Mouse (Mus musculus): Measurements from ENCODE around the gene Mad2l1bp.

The Mad2l1bp gene

DNA sequence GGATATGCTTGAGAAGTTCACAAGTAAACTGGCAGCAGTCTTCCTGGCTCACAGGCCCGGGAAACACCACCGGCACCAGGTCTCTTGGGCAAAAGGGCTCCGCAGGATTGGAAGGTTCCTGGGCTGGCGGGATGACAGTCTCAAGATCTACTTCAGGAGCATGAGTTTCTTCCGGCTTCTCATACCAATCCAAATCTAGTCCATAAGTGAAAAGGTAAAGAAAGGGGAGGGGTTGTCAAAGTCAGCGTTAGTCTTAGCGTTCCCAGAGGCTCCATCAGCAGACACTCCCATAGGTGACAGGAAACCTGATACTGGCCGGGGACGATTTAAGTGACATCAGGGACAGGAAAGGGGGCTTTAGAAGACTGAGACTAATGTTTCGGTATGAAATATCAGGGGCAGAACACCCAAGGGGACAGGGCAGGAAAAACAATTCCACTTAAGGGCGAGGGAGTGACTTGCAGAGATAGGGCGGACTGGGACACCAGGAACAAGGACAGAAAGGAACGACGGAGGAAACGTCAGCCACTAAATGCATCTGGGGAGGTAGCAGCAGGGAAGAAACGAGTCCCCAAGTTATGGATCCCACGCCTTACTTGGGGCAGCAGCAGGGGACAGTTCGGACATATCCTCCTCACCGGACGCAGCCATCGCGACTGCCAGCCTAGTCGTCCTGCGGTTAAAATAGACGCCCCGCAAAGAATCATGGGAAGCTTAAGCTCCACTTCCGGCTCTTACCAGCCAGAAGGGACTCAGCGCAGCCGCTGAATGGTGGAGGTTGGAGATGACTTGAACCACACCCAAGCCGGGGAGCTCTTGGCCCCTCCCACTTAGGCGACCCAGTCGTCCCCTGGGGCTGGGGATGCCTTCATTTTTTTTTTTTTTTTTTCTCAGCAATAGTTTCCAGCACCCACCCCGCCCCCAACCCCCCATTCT lies at the start of gene Mad2l1bp:
Gene Mad2l1bp (minus strand): TSS at position 707 of the 936 bp plus-strand sequence.
- DNase-seq (ENCODE audit: low read depth) = peak; percentile 96

DNA sequence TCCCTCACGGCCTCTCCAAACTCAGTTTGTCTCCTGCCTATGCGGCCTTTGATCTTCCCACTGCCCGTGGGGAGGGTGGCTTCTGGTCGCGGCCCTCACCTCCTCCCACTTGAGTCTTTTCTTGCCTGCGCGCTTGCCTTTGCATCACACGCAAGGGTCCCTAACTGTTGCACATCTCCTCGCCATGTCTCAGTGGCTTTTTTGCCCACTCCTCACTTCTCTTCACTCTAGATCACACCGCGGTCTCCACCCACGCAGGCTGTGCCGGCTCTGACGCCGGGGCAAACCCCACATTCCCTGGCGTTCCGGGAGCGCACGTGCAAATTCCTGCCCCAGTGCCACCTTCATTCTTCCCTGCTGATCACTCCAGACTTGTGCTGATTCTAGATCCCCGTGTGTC lies 49.7 kb upstream of the Mad2l1bp start:
- DNase-seq (ENCODE audit: low read depth) = no peak

DNA sequence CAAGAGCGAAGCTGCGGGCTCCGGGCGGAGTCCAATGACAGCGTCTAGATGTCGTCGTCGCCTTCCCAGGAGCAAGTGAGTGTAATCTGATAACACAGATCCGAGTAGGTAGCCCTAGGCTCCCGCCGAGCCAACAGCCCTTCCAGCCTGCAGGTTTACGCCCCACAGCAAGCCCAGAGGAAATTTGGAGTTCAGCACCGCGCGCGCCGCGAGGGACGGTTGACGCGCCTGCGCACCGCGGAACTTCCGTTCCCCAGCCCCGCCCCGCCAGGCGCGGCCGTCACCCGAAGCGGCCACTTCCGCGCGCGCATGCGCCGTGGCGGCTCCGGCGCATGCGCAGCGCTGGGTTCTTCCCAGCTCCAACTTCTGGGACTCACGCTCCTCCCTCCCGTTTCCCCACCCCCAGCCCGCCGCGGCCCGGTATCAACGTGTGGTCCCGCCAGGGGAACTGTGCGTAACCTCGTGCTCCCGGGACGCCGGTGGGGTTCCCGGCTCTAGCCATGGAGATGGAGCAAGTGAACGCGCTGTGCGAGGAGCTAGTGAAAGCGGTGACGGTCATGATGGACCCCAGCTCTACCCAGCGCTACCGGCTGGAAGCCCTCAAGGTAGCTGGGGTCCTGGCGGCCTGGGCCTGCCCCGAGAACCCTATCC lies 49.2 kb upstream of the Mad2l1bp start, which contains the start of the genes Polh and Xpo5:
Gene Polh (minus strand): TSS at position 225 of the 651 bp plus-strand sequence.
Gene Xpo5 (plus strand): TSS at position 362 of the 651 bp plus-strand sequence.
- peak; percentile 97 for DNase-seq (ENCODE audit: low read depth)

GRCm38 (mm10) chr17:46201151-46201550 lies 47.8 kb upstream of the Mad2l1bp start:
- DNase-seq (ENCODE audit: low read depth) = peak; percentile 18

DNA sequence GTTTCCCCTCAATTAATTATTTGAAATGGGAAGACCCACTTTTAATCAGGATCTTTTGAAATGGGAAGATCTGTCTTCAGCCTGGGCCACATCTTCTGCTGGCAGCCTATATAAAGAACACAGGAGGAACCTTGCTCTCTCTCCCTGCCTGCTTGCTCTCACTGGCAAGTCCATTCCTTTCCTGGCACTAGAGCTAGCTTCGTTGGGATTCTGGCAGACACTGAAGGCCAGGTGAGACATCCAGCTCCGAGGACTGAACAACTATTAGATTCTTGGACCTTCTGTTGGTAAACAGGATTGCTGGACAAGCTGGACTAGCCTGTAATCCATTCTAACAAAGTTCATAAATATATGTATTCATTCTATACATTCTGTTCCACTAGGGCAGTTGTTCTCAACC lies 35.5 kb upstream of the Mad2l1bp start:
- DNase-seq (ENCODE audit: low read depth) = no peak

DNA sequence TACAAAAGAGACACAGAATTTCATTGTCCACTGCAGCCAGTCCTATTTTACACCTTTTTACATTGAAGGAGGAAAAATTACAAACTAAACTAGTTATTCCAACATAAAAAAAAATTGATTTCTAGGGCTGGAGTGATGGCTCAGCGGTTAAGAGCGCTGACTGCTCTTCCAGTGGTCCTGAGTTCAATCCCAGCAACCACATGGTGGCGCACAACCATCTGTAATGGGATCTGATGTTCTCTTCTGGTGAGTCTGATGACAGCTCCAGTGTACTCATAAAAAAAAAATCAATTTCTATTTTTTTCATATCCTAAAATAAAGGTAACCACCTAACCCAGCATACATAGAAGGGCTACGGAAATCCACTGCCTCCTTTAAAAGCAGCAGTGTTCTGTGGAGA lies 28.9 kb upstream of the Mad2l1bp start:
- no peak for DNase-seq (ENCODE audit: low read depth)

GRCm38 (mm10) chr17:46170538-46170937 lies 17.2 kb upstream of the Mad2l1bp start:
- peak; percentile 75 for DNase-seq (ENCODE audit: low read depth)

DNA sequence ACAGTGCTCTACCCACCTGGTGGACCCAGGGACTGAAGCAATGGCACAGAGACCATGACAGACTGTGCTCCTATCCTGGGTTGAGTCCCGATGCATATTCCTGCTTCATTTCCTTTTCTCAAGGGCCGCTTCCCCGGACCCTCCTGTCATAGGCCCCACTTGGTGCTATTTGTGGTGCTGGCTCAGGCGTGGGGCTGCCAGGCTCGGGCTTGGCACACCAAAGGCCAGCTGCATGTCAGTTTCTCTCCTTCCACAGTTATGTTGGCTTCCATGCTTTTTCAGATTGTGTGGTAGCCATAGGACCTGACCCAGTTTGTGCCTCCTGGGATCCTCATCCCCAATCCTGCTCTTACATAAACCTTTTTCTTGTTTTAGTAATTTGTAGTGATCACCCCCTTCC lies 15.4 kb upstream of the Mad2l1bp start:
- DNase-seq (ENCODE audit: low read depth) = no peak

- DNase-seq (ENCODE audit: low read depth) = no peak
Measured at GRCm38 (mm10) chr17:46168318-46168717, 15.0 kb upstream of the Mad2l1bp start.

GRCm38 (mm10) chr17:46167014-46167413 lies 13.7 kb upstream of the Mad2l1bp start:
- no peak for DNase-seq (ENCODE audit: low read depth)

- no peak for DNase-seq (ENCODE audit: low read depth)
Measured at GRCm38 (mm10) chr17:46166270-46166669, 12.9 kb upstream of the Mad2l1bp start.

DNA sequence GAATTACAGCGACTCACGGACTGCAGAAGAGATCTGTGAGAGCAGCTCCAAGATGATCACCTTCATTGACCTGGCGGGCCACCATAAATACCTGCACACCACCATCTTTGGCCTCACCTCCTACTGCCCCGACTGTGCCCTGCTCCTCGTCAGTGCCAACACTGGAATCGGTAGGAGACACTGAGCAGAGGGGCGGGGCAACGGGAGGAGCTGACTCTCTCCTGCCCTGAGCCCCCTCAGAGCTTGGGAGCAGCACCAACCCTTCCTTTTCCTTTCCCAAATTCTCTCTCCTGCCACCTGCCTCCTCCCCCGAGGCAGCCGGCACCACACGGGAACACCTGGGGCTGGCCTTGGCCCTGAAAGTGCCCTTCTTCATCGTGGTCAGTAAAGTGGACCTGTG lies 12.1 kb upstream of the Mad2l1bp start:
- DNase-seq (ENCODE audit: low read depth) = no peak

DNA sequence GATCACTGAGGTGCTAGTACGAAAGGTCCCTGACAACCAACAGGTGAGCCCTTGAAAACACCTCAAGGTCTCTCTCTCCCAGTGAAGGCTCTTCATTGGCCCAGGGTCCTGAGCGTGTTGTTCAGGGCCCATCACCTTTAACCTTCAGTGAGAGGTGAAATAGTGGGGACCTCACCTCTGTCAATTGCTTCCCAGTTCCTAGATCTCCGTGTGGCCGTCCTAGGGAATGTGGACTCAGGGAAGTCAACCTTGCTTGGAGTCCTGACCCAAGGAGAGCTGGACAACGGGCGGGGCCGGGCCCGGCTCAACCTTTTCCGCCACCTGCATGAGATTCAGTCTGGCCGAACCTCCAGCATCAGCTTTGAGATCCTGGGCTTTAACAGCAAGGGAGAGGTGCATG lies 11.4 kb upstream of the Mad2l1bp start:
- no peak for DNase-seq (ENCODE audit: low read depth)

DNA sequence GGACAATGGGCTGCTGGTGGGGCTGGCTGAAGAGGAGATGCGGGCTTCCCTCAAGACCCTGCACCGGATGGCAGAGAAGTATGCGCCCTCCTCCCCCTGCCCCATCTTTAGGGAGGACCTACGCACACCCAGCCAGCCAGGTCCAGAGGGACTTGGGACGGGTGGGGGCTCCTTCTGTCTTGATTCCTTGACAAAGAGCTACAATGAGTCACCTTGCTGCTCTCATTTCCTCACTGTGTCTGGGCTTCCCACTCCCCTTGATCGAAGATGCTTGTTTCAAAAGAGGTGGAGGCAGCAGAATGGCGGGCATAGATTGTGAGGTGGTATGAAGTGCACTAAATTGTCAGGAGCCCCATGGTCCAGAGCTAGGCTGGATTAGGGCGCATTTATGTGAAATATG lies 10.9 kb upstream of the Mad2l1bp start:
- DNase-seq (ENCODE audit: low read depth) = no peak

- DNase-seq (ENCODE audit: low read depth) = peak; percentile 92
Measured at GRCm38 (mm10) chr17:46162951-46163421, 9.6 kb upstream of the Mad2l1bp start.

DNA sequence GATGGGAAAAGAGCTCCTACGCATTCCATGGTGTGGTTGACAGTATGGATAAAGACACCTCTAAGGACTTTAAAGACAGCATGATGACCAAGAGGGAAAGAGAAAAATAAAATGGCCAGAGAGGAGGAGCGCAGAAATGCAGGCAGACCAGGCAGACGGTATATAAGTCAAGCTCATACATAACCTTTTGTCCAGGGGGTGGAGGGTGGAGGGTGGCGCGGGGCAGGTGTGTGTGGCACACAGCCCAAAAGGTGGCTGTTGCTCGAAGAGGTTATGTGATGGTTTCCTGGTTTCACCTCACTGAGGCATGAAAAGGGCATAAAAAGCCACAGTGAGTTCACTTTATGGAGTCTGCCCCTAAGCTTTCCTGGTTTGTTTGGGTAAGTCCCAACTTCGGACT lies 9.2 kb upstream of the Mad2l1bp start:
- no peak for DNase-seq (ENCODE audit: low read depth)

- no peak for DNase-seq (ENCODE audit: low read depth)
Measured at GRCm38 (mm10) chr17:46161710-46162109, 8.4 kb upstream of the Mad2l1bp start.

DNA sequence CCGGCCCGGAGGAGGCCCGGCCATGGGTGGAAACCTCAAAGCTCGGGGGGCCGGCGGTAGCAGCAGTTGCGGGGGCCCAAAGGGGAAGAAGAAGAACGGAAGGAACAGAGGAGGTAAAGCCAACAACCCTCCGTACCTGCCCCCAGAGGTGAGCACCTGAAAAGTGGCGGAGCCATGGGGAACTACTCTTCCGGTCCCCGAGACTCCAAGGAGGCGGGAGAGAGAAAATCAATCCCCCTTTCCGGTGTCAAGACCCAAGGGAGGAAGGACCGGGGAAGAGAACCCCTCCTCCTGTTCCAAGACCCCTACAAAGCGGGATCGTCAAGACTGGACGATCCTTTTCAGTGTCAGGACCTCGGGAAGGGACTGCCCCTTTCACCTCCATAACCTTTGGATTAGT lies 7.8 kb upstream of the Mad2l1bp start:
- DNase-seq (ENCODE audit: low read depth) = peak; percentile 70

DNA sequence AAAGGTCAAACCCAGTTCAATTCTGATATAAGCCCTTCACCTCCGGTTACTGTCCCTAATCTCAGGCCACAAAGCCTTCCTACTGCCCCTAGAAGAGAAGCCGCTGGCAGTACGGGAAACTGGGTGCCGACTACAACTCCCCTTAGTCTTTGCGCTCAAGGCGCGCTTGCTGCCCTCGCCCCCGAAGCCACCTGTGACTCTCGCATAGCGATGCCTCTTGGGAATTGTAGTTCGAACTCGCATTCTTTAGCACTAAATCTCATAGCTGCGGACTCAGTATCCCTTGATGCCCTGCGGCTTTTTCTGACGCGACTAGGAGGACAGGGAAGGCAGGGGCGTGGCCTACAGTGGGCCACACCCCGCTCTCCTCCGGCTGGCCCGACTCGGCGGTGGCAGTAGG lies 7.3 kb upstream of the Mad2l1bp start, which contains the start of gene Gtpbp2:
Gene Gtpbp2 (plus strand): TSS at position 347 of the 400 bp plus-strand sequence.
- DNase-seq (ENCODE audit: low read depth) = peak; percentile 99

GRCm38 (mm10) chr17:46160090-46160662 lies 6.8 kb upstream of the Mad2l1bp start:
- DNase-seq (ENCODE audit: low read depth) = peak; percentile 98

DNA sequence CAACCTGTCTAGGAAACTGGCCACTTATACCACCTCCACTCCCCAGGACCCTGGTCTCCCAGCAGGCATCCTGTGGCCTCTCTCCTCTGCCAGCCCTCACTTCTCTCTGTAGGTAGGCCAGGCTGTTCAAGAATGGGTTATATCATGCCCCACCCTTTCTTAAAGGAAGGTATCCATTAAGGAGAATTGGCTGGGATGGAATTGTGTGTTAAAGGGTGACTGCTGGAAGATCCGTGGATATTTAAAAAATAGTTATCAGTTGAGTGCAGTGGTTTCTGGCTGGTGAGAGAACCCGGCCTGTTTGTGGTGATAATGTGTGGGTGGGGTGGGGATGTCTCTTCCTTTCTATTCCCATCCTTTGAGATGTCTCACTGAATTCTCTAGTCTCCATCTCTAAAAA lies 5.9 kb upstream of the Mad2l1bp start:
- DNase-seq (ENCODE audit: low read depth) = peak; percentile 28

DNA sequence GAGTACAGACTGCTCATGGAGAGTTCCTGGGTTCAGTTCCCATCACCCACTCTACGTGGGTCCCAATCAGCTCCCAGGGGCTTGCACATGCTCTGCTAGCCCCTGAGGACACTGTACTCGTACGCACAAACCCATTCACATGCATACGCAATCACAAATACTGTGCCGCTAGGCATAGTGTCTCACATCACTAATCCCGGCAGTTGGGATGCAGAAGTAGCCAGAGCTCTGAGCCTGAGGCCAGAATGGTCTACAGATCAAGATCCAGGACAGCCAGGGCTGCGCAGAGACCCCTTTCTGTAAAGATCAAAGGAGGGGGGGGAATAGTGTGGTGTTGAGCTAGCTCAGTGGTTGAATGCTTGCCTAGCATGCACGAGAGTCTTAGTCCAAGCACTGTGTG lies 3.8 kb upstream of the Mad2l1bp start:
- DNase-seq (ENCODE audit: low read depth) = no peak

- no peak for DNase-seq (ENCODE audit: low read depth)
Measured at GRCm38 (mm10) chr17:46156680-46157079, 3.3 kb upstream of the Mad2l1bp start.
